Mouse (Mus musculus): ENCODE results near the gene Smco4. TPM values are rescaled to one million over a fixed set of nuclear protein-coding genes. Genes with fewer than 3 reads are reported as not detected.
"Not testable (repeated sequence)": the region's sequence is repeated elsewhere in the genome, so short reads cannot be mapped to it uniquely, and the experiment has no call there.

The Smco4 gene
- total and polyA plus RNA-seq, 2 experiments from 2014 or later: 1.3 to 6.0 TPM

- DNase-seq (ENCODE audit: low spot score) (peak; percentile 73), ATAC-seq (ENCODE audit: insufficient read depth, low read depth) (peak; percentile 69)
- Histone ChIP-seq H3K4me2 (ENCODE audit: low read depth, low read length) (peak overlapping the region; percentile 99), H3K9ac (replicated peaks; ENCODE audit: low read depth, low read length) (peak overlapping the region; percentile 85), H3K27ac (ENCODE audit: low read depth) (peak overlapping the region; percentile 72), H3K4me1 (ENCODE audit: control insufficient read depth, insufficient read depth) (peaks cover 4% of the 10 kb centered on the region; the same call in 1 of the 2 replicates), H3K4me3 (ENCODE audit: low read depth, low read length) (peak overlapping the region; percentile 85), H3K9me3 (replicated peaks; ENCODE audit: control insufficient read depth, low read length) (no peaks in the 10 kb centered on the region), H3K36me3 (replicated peaks; ENCODE audit: control insufficient read depth, insufficient read depth, low read length) (no peaks in the 10 kb centered on the region), H3K27me3 (ENCODE audit: control insufficient read depth, insufficient read depth, low read length) (no peaks in the 10 kb centered on the region)
- TF ChIP-seq EP300 (IDR thresholded peaks at IDR 0.05; ENCODE audit: low read depth) (no peak), CTCF (IDR thresholded peaks at IDR 0.05; ENCODE audit: low read depth) (peak; percentile 48)
- 6% methylated on average over 36 of the region's 37 CpGs for WGBS
These were observed 810 bp downstream of the Smco4 start for GRCm38 (mm10) chr9:15493925-15494558.

- 96% methylated on average over 2 of the region's 2 CpGs for WGBS
- not testable (repeated sequence) for H3K9me3 ChIP-seq (replicated peaks; ENCODE audit: control insufficient read depth, low read length); DNase-seq (ENCODE audit: low spot score); H3K4me2 ChIP-seq (ENCODE audit: low read depth, low read length); H3K4me3 ChIP-seq (ENCODE audit: low read depth, low read length); H3K27me3 ChIP-seq (ENCODE audit: control insufficient read depth, insufficient read depth, low read length); H3K27ac ChIP-seq (ENCODE audit: low read depth); ATAC-seq (ENCODE audit: insufficient read depth, low read depth); H3K9ac ChIP-seq (replicated peaks; ENCODE audit: low read depth, low read length); H3K4me1 ChIP-seq (ENCODE audit: control insufficient read depth, insufficient read depth); H3K36me3 ChIP-seq (replicated peaks; ENCODE audit: control insufficient read depth, insufficient read depth, low read length)
These were observed 2.0 kb downstream of the Smco4 start for GRCm38 (mm10) chr9:15495281-15495680.

- TF ChIP-seq CTCF (IDR thresholded peaks at IDR 0.05; ENCODE audit: low read depth) (no peak), EP300 (IDR thresholded peaks at IDR 0.05; ENCODE audit: low read depth) (no peak)
- no peak for DNase-seq (ENCODE audit: low spot score)
These were observed 2.8 kb downstream of the Smco4 start for GRCm38 (mm10) chr9:15495921-15496577.

GRCm38 (mm10) chr9:15500025-15500424 is 6.8 kb downstream of the Smco4 start:
- no peak for DNase-seq (ENCODE audit: low spot score)
- Histone ChIP-seq H3K9ac (replicated peaks; ENCODE audit: low read depth, low read length) (no peak overlapping the region), H3K4me1 (ENCODE audit: control insufficient read depth, insufficient read depth) (peaks cover 9% of the 10 kb centered on the region), H3K4me2 (ENCODE audit: low read depth, low read length) (no peak overlapping the region), H3K36me3 (replicated peaks; ENCODE audit: control insufficient read depth, insufficient read depth, low read length) (no peaks in the 10 kb centered on the region), H3K4me3 (ENCODE audit: low read depth, low read length) (no peak overlapping the region), H3K9me3 (replicated peaks; ENCODE audit: control insufficient read depth, low read length) (no peaks in the 10 kb centered on the region), H3K27ac (ENCODE audit: low read depth) (no peak overlapping the region), H3K27me3 (ENCODE audit: control insufficient read depth, insufficient read depth, low read length) (no peaks in the 10 kb centered on the region)
- 90% methylated on average over 5 of the region's 5 CpGs for WGBS
- ATAC-seq (ENCODE audit: insufficient read depth, low read depth): no peak
- TF ChIP-seq CTCF (IDR thresholded peaks at IDR 0.05; ENCODE audit: low read depth) (no peak), EP300 (IDR thresholded peaks at IDR 0.05; ENCODE audit: low read depth) (no peak)

More at GRCm38 (mm10) chr9:15495921-15496577, 2.8 kb downstream of the Smco4 start:
- Histone ChIP-seq H3K27ac (ENCODE audit: low read depth) (no peak overlapping the region), H3K36me3 (replicated peaks; ENCODE audit: control insufficient read depth, insufficient read depth, low read length) (no peaks in the 10 kb centered on the region), H3K4me3 (ENCODE audit: low read depth, low read length) (no peak overlapping the region), H3K27me3 (ENCODE audit: control insufficient read depth, insufficient read depth, low read length) (no peaks in the 10 kb centered on the region), H3K4me2 (ENCODE audit: low read depth, low read length) (no peak overlapping the region), H3K4me1 (ENCODE audit: control insufficient read depth, insufficient read depth) (peaks cover 4% of the 10 kb centered on the region; the same call in 1 of the 2 replicates), H3K9ac (replicated peaks; ENCODE audit: low read depth, low read length) (no peak overlapping the region), H3K9me3 (replicated peaks; ENCODE audit: control insufficient read depth, low read length) (no peaks in the 10 kb centered on the region)
- no peak for ATAC-seq (ENCODE audit: insufficient read depth, low read depth)
- 46% methylated on average over 8 of the region's 8 CpGs for WGBS

- Histone ChIP-seq H3K36me3 (replicated peaks; ENCODE audit: control insufficient read depth, insufficient read depth, low read length) (no peaks in the 10 kb centered on the region; the same call in 1 of the 2 replicates), H3K4me2 (ENCODE audit: low read depth, low read length) (no peak overlapping the region), H3K9me3 (replicated peaks; ENCODE audit: control insufficient read depth, low read length) (no peaks in the 10 kb centered on the region), H3K27me3 (ENCODE audit: control insufficient read depth, insufficient read depth, low read length) (no peaks in the 10 kb centered on the region), H3K27ac (ENCODE audit: low read depth) (no peak overlapping the region), H3K4me1 (ENCODE audit: control insufficient read depth, insufficient read depth) (peaks cover 5% of the 10 kb centered on the region; the same call in 1 of the 2 replicates), H3K9ac (replicated peaks; ENCODE audit: low read depth, low read length) (no peak overlapping the region), H3K4me3 (ENCODE audit: low read depth, low read length) (no peak overlapping the region)
- ATAC-seq (ENCODE audit: insufficient read depth, low read depth) (no peak), DNase-seq (ENCODE audit: low spot score) (no peak)
- TF ChIP-seq CTCF (IDR thresholded peaks at IDR 0.05; ENCODE audit: low read depth) (no peak), EP300 (IDR thresholded peaks at IDR 0.05; ENCODE audit: low read depth) (no peak)
- WGBS: 76% methylated on average over 19 of the region's 19 CpGs
These were observed 8.4 kb downstream of the Smco4 start for GRCm38 (mm10) chr9:15501319-15502256.
